Mouse (Mus musculus): ENCODE measurements around the gene Epha10.

- no peak for TF ChIP-seq CTCF (IDR thresholded peaks at IDR 0.05; ENCODE audit: control insufficient read depth, insufficient read depth, low read length)
- no peak for TF ChIP-seq POLR2A (IDR thresholded peaks at IDR 0.05; ENCODE audit: borderline replicate concordance, control insufficient read depth, low read depth, low read length)
These were observed 47.4 kb downstream of the Epha10 start for GRCm38 (mm10) chr4:124928102-124928501.
